Mouse (Mus musculus): ENCODE results near the gene Ica1l. TPM values are rescaled to one million over a fixed set of nuclear protein-coding genes. Genes with fewer than 3 reads are reported as not detected.
"Not testable (repeated sequence)": the region's sequence is repeated elsewhere in the genome, so short reads cannot be mapped to it uniquely, and the experiment has no call there.

The Ica1l gene
- polyA plus RNA-seq (2014; fragmentation: Nextera tagmentation; extraction: Ambion mirVana), result 1.8 and 2.3 TPM in 2 replicates

GRCm38 (mm10) chr1:60042796-60043469 is at the start of gene Ica1l:
Gene Ica1l (minus strand): TSS chr1:60043184.
- Histone ChIP-seq H3K27me3 (ENCODE audit: control insufficient read depth, insufficient read depth, low read length) (peaks cover 15% of the 10 kb centered on the region), H3K4me1 (ENCODE audit: control insufficient read depth, insufficient read depth, low read length) (0 out of 2 replicates have a peak, but pooled peaks cover 3% of the 10 kb centered on the region), H3K27ac (ENCODE audit: low read depth, low read length) (no peak within 1 kb of the TSS), H3K9me3 (ENCODE audit: control insufficient read depth, low read length) (no peaks in the 10 kb centered on the region), H3K36me3 (ENCODE audit: control insufficient read depth, insufficient read depth, low read length) (no peaks in the 10 kb centered on the region), H3K4me2 (replicated peaks; ENCODE audit: low read depth, low read length) (peak within 1 kb of the TSS; percentile 95), H3K4me3 (ENCODE audit: low read length) (peak within 1 kb of the TSS; percentile 71), H3K9ac (ENCODE audit: low read depth, low read length) (peak within 1 kb of the TSS; percentile 66)
- ATAC-seq (ENCODE audit: low FRiP score, low TSS enrichment), result peak; percentile 93
- 0% methylated on average over 55 of the region's 99 CpGs for WGBS

GRCm38 (mm10) chr1:60076411-60076810 is 33.4 kb upstream of the Ica1l start:
- Histone ChIP-seq H3K27me3 (ENCODE audit: control insufficient read depth, insufficient read depth, low read length) (no peaks in the 10 kb centered on the region), H3K27ac (ENCODE audit: low read depth, low read length) (no peak overlapping the region), H3K9me3 (ENCODE audit: control insufficient read depth, low read length) (no peaks in the 10 kb centered on the region), H3K4me1 (ENCODE audit: control insufficient read depth, insufficient read depth, low read length) (no peaks in the 10 kb centered on the region), H3K9ac (ENCODE audit: low read depth, low read length) (no peak overlapping the region), H3K4me3 (ENCODE audit: low read length) (no peak overlapping the region), H3K4me2 (replicated peaks; ENCODE audit: low read depth, low read length) (no peak overlapping the region), H3K36me3 (ENCODE audit: control insufficient read depth, insufficient read depth, low read length) (peaks cover 47% of the 10 kb centered on the region)
- WGBS, result 68% methylated on average over 6 of the region's 6 CpGs
- ATAC-seq (ENCODE audit: low FRiP score, low TSS enrichment), result no peak

GRCm38 (mm10) chr1:60075590-60075989 is 32.6 kb upstream of the Ica1l start:
- no peak for ATAC-seq (ENCODE audit: low FRiP score, low TSS enrichment)

GRCm38 (mm10) chr1:60074935-60075334 is 32.0 kb upstream of the Ica1l start:
- Histone ChIP-seq H3K27me3 (ENCODE audit: control insufficient read depth, insufficient read depth, low read length) (no peaks in the 10 kb centered on the region), H3K9me3 (ENCODE audit: control insufficient read depth, low read length) (no peaks in the 10 kb centered on the region), H3K4me1 (ENCODE audit: control insufficient read depth, insufficient read depth, low read length) (no peaks in the 10 kb centered on the region), H3K27ac (ENCODE audit: low read depth, low read length) (no peak overlapping the region), H3K4me3 (ENCODE audit: low read length) (no peak overlapping the region), H3K9ac (ENCODE audit: low read depth, low read length) (no peak overlapping the region), H3K36me3 (ENCODE audit: control insufficient read depth, insufficient read depth, low read length) (peaks cover 35% of the 10 kb centered on the region), H3K4me2 (replicated peaks; ENCODE audit: low read depth, low read length) (no peak overlapping the region)
- ATAC-seq (ENCODE audit: low FRiP score, low TSS enrichment), result no peak
- 66% methylated on average over 2 of the region's 2 CpGs for WGBS

More at GRCm38 (mm10) chr1:60075590-60075989, 32.6 kb upstream of the Ica1l start:
- no peak overlapping the region for H3K4me2 ChIP-seq (replicated peaks; ENCODE audit: low read depth, low read length)
- no peaks in the 10 kb centered on the region for H3K9me3 ChIP-seq (ENCODE audit: control insufficient read depth, low read length)
- no peak overlapping the region for H3K9ac ChIP-seq (ENCODE audit: low read depth, low read length)
- H3K4me1 ChIP-seq (ENCODE audit: control insufficient read depth, insufficient read depth, low read length), result no peaks in the 10 kb centered on the region
- no peak overlapping the region for H3K27ac ChIP-seq (ENCODE audit: low read depth, low read length)
- H3K27me3 ChIP-seq (ENCODE audit: control insufficient read depth, insufficient read depth, low read length), result no peaks in the 10 kb centered on the region
- peaks cover 42% of the 10 kb centered on the region for H3K36me3 ChIP-seq (ENCODE audit: control insufficient read depth, insufficient read depth, low read length)
- WGBS, result 50% methylated on average over 3 of the region's 3 CpGs
- no peak overlapping the region for H3K4me3 ChIP-seq (ENCODE audit: low read length)

DNA sequence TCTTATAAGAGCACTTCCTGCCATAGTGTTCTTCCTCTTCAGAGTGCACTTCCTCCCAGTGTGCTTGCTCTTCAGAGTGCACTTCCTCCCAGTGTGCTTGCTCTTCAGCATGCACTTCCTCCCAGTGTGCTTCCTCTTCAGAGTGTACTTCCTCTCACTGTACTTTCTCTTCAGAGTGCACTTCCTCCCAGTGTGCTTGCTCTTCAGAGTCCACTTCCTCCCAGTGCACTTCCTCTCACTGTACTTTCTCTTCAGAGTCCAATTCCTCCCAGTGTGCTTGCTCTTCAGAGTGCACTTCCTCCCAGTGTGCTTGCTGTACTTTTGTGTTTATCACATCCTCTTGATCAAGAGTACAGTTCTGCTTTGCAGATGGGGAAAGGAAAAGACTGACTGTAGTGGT is 27.7 kb upstream of the Ica1l start:
- H3K4me2 ChIP-seq (replicated peaks; ENCODE audit: low read depth, low read length); ATAC-seq (ENCODE audit: low FRiP score, low TSS enrichment); H3K9ac ChIP-seq (ENCODE audit: low read depth, low read length); H3K27me3 ChIP-seq (ENCODE audit: control insufficient read depth, insufficient read depth, low read length); H3K36me3 ChIP-seq (ENCODE audit: control insufficient read depth, insufficient read depth, low read length); H3K9me3 ChIP-seq (ENCODE audit: control insufficient read depth, low read length); H3K27ac ChIP-seq (ENCODE audit: low read depth, low read length); H3K4me1 ChIP-seq (ENCODE audit: control insufficient read depth, insufficient read depth, low read length); H3K4me3 ChIP-seq (ENCODE audit: low read length): not testable (repeated sequence)

- Histone ChIP-seq H3K4me1 (ENCODE audit: control insufficient read depth, insufficient read depth, low read length) (no peaks in the 10 kb centered on the region), H3K27me3 (ENCODE audit: control insufficient read depth, insufficient read depth, low read length) (no peaks in the 10 kb centered on the region), H3K4me3 (ENCODE audit: low read length) (no peak overlapping the region), H3K36me3 (ENCODE audit: control insufficient read depth, insufficient read depth, low read length) (no peaks in the 10 kb centered on the region), H3K9ac (ENCODE audit: low read depth, low read length) (no peak overlapping the region), H3K27ac (ENCODE audit: low read depth, low read length) (no peak overlapping the region), H3K9me3 (ENCODE audit: control insufficient read depth, low read length) (no peaks in the 10 kb centered on the region), H3K4me2 (replicated peaks; ENCODE audit: low read depth, low read length) (no peak overlapping the region)
- WGBS, result 85% methylated on average over 3 of the region's 3 CpGs
- ATAC-seq (ENCODE audit: low FRiP score, low TSS enrichment), result no peak
Observed at GRCm38 (mm10) chr1:60056310-60056709, 13.3 kb upstream of the Ica1l start.

DNA sequence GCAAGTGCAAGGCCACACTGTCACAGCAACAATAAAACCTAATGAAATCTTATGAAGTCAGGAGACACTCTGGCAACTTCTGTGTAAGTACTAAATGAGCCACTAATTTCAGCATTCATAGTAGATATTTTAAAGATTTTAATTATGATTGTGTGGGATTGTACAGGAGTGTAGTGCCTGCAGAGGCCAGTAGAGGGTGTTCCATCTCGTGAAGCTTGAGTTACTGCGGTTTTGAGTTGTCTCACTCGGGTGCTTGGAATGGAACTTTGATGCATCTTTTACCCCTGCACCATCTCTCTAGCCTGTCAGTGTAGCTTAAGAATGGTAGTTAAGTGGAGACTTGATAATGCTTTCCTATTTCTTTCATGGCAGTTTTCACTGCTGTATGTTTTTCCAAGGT is 11.7 kb upstream of the Ica1l start:
- H3K9ac ChIP-seq (ENCODE audit: low read depth, low read length), result no peak overlapping the region
- H3K4me2 ChIP-seq (replicated peaks; ENCODE audit: low read depth, low read length), result no peak overlapping the region
- H3K4me1 ChIP-seq (ENCODE audit: control insufficient read depth, insufficient read depth, low read length), result no peaks in the 10 kb centered on the region
- ATAC-seq (ENCODE audit: low FRiP score, low TSS enrichment), result no peak
- H3K27me3 ChIP-seq (ENCODE audit: control insufficient read depth, insufficient read depth, low read length), result no peaks in the 10 kb centered on the region
- H3K36me3 ChIP-seq (ENCODE audit: control insufficient read depth, insufficient read depth, low read length), result no peaks in the 10 kb centered on the region
- H3K4me3 ChIP-seq (ENCODE audit: low read length), result no peak overlapping the region
- no peak overlapping the region for H3K27ac ChIP-seq (ENCODE audit: low read depth, low read length)
- no peaks in the 10 kb centered on the region for H3K9me3 ChIP-seq (ENCODE audit: control insufficient read depth, low read length)
- 55% methylated on average over 3 of the region's 3 CpGs for WGBS

GRCm38 (mm10) chr1:60047481-60047880 is 4.5 kb upstream of the Ica1l start:
- not testable (repeated sequence) for H3K4me2 ChIP-seq (replicated peaks; ENCODE audit: low read depth, low read length); H3K9ac ChIP-seq (ENCODE audit: low read depth, low read length); ATAC-seq (ENCODE audit: low FRiP score, low TSS enrichment); H3K4me3 ChIP-seq (ENCODE audit: low read length); H3K36me3 ChIP-seq (ENCODE audit: control insufficient read depth, insufficient read depth, low read length); H3K27ac ChIP-seq (ENCODE audit: low read depth, low read length); H3K9me3 ChIP-seq (ENCODE audit: control insufficient read depth, low read length); H3K4me1 ChIP-seq (ENCODE audit: control insufficient read depth, insufficient read depth, low read length)
- H3K27me3 ChIP-seq (ENCODE audit: control insufficient read depth, insufficient read depth, low read length), result peaks cover 11% of the 10 kb centered on the region
- 93% methylated on average over 5 of the region's 5 CpGs for WGBS

- H3K27me3 ChIP-seq (ENCODE audit: control insufficient read depth, insufficient read depth, low read length), result peaks cover 15% of the 10 kb centered on the region
- no peak overlapping the region for H3K9ac ChIP-seq (ENCODE audit: low read depth, low read length)
- H3K4me1 ChIP-seq (ENCODE audit: control insufficient read depth, insufficient read depth, low read length), result 0 out of 2 replicates have a peak, but pooled peaks cover 3% of the 10 kb centered on the region
- WGBS, result 89% methylated on average over 1 of the region's 1 CpGs
- no peaks in the 10 kb centered on the region for H3K36me3 ChIP-seq (ENCODE audit: control insufficient read depth, insufficient read depth, low read length)
- no peak overlapping the region for H3K4me3 ChIP-seq (ENCODE audit: low read length)
- no peak for ATAC-seq (ENCODE audit: low FRiP score, low TSS enrichment)
- H3K27ac ChIP-seq (ENCODE audit: low read depth, low read length), result no peak overlapping the region
- H3K4me2 ChIP-seq (replicated peaks; ENCODE audit: low read depth, low read length), result no peak overlapping the region
- no peaks in the 10 kb centered on the region for H3K9me3 ChIP-seq (ENCODE audit: control insufficient read depth, low read length)
Observed at GRCm38 (mm10) chr1:60044595-60044994, 1.6 kb upstream of the Ica1l start.

Measured in kidney, embryonic 14.5 days (tissue).